Mouse (Mus musculus): ENCODE measurements around the gene Myo5c. TPM values are rescaled to one million over a fixed set of nuclear protein-coding genes. Genes with fewer than 3 reads are reported as not detected.

Gene Myo5c
- polyA plus RNA-seq, 1 experiment from 2014 or later = 0.98 TPM

DNA sequence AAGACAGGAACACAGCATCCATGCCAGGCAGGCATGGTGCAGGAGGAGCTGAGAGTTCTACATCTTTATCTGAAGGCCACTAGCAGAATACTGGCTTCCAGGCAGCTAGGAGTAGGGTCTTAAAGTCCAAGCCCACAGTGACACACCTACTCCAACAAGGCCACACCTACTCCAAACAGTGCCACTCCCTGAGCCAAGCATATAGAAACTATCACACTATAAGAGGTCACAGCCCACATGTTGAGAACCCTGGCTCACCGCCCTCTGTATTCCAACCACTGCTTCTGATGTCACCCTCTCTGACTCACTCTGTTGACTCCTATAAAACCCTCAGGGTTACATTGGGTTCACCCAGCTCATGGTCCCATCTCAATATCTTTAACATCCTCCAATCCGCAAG, 86.4 kb downstream of the Myo5c start:
- no peak for DNase-seq (ENCODE audit: low spot score)

DNA sequence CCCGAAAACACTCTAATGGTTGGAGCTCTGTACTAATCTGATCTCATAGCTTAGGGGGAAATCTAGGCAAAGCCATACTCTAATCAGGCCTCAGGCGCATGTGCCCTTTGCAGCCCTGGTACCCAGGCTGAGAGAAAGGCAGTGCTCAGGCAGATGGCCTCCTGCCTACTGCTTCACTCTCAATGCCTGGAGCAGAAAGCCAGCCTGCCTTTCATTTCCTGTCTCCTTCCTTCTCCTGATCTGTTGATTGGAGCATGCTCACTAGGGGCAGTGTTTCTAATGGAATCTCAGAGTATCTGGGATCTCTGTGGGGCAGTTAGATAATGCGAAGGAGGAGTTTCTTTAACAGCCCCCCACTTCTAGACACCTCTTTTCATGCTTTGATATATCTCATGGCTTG, 87.5 kb downstream of the Myo5c start:
- DNase-seq (ENCODE audit: low spot score) = no peak

DNA sequence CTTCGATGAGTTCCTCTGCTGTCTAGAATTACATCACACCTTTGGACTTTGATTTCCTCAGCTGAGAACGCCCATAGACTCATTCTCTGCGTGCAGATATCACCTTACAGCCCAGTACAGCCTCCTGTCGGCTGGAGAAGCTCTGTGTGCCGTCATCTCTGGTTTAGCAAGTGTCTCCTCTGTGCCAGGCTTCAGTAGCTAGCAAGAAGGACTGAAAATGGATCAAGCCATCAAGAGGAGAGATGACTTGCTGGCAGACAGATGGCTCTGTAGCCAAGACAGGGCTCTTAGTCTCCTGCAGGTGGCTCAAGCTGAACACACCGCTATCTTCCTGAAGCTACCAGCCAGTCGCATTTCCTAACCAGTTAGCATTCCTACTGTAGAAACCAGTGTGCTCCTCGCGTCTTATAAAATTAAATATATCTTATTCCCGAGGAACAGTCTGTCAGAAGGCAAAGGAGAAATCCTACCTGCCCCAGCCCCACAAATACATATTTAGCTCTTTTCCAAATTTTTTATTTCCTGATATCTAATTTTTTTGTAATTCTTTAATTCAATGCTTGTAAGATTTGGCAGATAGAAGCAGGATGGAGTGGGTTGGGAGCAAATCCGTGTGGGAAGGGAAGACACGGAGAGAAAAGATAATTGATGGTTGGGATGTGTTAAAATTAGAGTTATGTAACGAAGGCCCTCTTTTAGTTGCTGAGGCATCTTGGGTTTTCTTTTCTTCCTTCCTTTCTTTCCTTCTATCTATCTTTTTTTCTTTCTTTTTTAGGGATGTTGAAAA, 90.5 kb downstream of the Myo5c start:
- no peak for DNase-seq (ENCODE audit: low spot score)

DNA sequence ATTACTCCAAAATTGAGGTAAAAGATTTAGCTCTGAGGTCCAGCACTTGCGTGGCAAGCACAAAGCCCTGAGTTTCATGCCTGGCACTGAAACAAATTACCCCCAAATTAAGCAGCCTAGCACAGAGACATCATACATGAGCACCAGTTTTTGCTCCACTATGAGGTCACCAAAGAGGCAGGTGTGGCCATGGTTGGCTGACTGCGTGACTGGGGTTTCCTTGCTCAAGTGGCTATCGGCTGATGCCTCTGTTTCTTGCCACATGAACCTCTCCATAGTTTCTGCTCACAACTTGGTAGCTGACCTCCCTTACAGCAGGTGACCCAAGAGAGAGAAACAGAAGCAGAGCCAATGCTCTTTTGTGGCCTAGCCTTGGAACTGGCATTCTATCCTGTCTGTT, 96.2 kb downstream of the Myo5c start:
- no peak for DNase-seq (ENCODE audit: low spot score)

DNA sequence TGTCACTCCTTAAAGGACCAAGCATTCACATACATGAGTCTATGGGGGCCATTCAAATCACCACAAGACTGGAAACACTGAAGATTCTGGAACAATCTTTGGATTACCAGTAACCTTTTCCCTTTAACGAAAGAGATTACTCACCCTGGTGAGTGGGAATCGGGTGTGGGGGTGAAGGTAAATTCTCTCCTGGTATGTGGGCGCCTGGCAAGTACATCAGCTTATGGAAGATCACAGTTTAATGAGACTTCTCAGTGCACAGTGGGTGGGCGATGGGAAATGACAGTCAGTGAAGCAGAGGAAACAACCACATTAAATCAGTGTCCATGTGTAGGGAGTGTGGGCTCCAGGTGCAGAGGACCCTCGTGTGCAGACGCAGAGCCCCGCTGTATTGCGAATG, 99.0 kb downstream of the Myo5c start:
- no peak for DNase-seq (ENCODE audit: low spot score)

DNA sequence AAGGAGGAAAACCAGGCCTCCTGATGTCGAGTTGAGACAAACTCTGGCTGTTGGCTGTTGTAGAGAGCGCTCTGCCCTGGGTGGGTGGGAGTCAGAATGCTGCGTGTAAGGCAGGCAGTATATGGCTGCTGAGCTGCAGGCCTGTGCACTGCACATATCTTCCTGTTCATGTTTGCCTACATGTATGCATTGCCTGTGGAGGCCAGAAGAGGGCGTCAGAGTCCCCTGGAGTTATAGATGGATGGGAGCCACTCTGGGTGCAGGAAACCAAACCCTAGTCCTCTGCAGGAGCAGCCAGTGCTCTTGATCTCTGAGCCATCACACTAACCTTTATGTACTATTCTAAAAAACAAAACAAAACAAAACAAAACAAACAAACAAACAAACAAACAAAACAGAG, 102.6 kb downstream of the Myo5c start:
- no peak for DNase-seq (ENCODE audit: low spot score)

DNA sequence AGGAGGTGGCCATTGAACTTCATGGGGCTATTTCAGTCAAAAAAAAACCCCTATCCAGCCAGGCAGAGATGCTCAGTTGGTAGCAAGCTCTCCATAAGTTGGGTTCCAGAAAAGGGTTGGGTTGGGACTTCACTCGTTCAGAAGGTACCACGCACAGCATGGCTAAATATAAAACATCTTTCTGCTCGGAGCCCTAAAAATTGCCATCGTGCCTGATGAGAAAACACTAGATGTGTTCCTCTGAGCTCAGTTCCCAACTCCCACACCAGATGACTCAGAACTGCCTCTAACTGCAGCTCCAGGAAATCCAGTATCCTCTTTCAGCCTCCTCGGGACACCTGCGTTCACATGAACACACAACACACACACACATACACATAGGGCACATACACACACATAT, 106.2 kb downstream of the Myo5c start:
- no peak for DNase-seq (ENCODE audit: low spot score)

DNA sequence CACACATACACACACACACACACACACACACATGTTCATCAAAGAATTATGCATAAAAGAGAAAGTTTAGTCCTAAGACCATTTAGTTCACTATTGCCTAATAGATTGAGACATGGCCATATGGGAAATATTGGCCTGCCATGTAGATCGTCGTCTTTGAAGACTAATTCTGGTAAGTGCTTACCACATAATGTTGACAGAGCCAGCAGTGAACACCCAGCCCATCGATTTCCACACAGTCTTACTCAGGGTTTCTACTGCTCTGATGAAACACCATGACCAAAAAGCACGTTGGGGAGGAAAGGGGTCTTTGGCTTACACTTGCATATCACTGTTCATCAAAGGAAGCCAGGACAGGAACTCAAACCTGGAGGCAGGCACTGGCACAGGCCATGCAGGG, 110.6 kb downstream of the Myo5c start:
- DNase-seq (ENCODE audit: low spot score) = no peak

DNA sequence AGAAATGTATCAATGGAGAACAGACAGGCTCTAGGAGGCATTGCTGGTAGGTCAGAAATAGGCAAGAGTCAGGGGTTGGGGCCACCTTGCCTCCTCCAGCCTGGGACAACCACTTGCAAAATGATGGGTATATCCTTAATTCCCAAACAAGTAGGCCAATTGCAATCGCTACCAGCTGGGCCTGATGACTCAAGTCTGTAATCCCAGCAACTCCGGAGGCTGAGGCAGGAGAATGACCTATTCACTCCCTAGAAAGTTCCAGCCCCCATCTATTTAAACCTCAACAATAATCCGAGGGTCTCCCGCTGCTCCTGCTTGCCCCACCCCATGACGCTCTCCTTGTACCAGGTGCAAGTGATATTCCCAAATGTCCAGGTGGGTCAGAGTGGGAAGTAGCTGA, 115.6 kb downstream of the Myo5c start, which contains the start of gene Bcl2l10:
Gene Bcl2l10 (plus strand): TSS at position 301 of the 400 bp plus-strand sequence.
- no peak for DNase-seq (ENCODE audit: low spot score)

DNA sequence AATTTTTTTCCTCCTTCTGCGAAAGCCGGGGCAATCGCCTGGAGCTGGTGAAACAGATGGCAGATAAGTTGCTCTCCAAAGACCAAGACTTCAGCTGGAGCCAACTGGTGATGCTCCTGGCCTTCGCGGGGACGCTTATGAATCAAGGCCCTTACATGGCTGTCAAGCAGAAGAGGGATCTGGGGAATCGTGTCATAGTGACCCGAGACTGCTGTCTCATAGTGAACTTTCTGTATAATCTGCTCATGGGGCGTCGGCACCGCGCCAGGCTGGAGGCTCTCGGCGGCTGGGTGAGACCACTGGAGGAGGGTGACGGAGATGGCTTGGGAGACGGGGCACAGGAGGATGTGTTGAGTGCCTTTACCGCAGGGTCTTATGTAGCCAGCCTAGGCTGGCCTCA, 116.2 kb downstream of the Myo5c start:
- no peak for DNase-seq (ENCODE audit: low spot score)

DNA sequence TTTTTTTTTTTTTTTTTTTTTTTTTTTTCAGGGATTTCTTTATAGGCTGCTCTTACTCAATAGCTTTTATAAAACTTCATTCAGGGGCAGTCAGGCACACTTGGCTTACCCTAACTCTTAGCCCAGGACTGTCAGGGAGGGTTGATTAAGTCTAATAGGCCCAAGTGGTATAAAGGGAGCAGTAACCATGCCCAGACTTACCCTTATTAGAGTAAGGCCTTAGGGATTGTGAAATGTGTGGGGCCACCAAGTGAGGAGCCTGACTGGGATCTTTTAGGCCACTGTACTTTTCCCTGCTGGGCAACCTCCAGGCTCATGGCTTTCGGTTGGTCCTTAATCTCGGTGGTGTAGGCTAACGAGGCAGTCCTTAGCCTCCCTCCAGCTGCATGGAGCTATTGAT, 116.8 kb downstream of the Myo5c start:
- DNase-seq (ENCODE audit: low spot score) = no peak

DNA sequence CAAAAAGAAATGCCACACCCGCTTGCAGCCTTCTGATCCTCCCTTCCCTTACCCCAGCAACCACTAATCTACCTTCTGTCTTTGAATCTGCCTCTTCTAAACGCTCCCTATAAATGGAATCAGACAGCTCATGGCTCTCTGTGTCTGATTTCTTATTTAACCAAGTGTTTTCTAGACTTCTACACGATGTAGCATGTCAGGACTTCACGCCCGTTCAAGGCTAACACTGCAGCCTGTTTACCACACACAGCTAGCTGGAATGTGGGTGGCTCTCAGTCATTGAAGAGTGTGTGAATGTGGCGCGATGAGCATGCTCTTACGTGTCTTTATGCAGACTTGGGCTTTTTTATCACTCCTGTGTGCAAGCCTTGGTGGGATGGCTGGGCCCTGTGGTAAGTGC, 121.3 kb downstream of the Myo5c start:
- DNase-seq (ENCODE audit: low spot score) = no peak

Other genes with a start within 250 kb of the Myo5c start
- 467 and 471 TPM in 2 replicates for gene Arpp19, start 194.4 kb upstream of the Myo5c start, polyA plus RNA-seq (2015; fragmentation: Nextera tagmentation; extraction: Ambion mirVana)
- 5.5 and 5.7 TPM in 2 replicates for gene Myo5a, start 161.0 kb upstream of the Myo5c start, polyA plus RNA-seq (2015; fragmentation: Nextera tagmentation; extraction: Ambion mirVana)
- 4.4 and 4.5 TPM in 2 replicates for gene Gnb5, start 74.3 kb downstream of the Myo5c start, polyA plus RNA-seq (2015; fragmentation: Nextera tagmentation; extraction: Ambion mirVana)
- not detected in 2 replicates for gene Bcl2l10, start 115.7 kb downstream of the Myo5c start, polyA plus RNA-seq (2015; fragmentation: Nextera tagmentation; extraction: Ambion mirVana)
- gene Mapk6, start 178.0 kb downstream of the Myo5c start, polyA plus RNA-seq (2015; fragmentation: Nextera tagmentation; extraction: Ambion mirVana) = 47.4 and 51.9 TPM in 2 replicates
- 41.7 and 44.5 TPM in 2 replicates for gene Leo1, start 209.5 kb downstream of the Myo5c start, polyA plus RNA-seq (2015; fragmentation: Nextera tagmentation; extraction: Ambion mirVana)

Data from thymus, postnatal 0 days (tissue).